Mouse (Mus musculus) MN1 (cell line): ENCODE results near the gene Dennd6a.
A peak's percentile ranks its signal among the peaks of the same experiment; 100 is the strongest.
"Not testable (repeated sequence)": the region's sequence is repeated elsewhere in the genome, so short reads cannot be mapped to it uniquely, and the experiment has no call there.

Experiments
- DNase-seq: peaks from one replicate; pipeline ENCODE4 v3.0.0-alpha.2; 2016; ENCODE audit warnings: low spot score

The Dennd6a gene

DNA sequence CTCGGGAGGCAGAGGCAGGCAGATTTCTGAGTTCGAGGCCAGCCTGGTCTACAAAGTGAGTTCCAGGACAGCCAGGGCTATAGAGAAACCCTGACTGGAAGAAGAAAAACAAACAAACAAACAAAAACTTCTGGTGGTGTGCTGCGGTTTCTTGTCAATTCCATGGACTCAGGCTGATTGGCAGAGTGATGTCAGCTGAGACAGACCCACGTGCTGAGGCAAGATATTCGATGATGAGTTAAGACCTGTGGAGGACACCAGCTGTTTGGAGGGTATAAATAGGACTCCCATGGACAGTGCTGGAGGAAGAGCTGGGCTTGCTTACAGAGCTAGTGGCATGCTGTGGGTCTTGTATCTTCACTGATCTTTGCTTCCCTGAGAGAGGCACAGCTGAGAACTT, at the start of gene Dennd6a:
Gene Dennd6a (plus strand): TSS at position 301 of the 400 bp plus-strand sequence.
- DNase-seq: not testable (repeated sequence)

- DNase-seq: no peak
Measured at GRCm38 (mm10) chr14:26525955-26526354, 47.7 kb upstream of the Dennd6a start.

DNA sequence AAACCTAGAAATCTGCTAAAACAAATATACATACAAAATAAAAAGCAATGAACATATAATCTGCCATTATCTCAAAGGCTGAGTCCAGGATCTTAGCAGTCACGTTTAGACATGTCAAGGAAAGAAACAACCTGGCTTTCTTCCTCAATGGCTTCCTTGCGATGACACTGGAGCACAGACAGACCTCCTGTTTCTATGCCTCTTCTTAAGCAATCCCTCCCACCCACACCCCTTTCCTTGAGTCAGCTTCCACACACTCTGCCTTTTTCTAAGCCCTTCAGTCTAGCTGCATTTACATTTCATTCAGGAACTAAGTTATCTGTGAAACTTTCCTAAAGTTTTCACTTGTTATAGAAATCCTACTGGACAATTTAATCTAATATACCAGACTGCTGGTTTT, 45.4 kb upstream of the Dennd6a start:
- DNase-seq: no peak

DNA sequence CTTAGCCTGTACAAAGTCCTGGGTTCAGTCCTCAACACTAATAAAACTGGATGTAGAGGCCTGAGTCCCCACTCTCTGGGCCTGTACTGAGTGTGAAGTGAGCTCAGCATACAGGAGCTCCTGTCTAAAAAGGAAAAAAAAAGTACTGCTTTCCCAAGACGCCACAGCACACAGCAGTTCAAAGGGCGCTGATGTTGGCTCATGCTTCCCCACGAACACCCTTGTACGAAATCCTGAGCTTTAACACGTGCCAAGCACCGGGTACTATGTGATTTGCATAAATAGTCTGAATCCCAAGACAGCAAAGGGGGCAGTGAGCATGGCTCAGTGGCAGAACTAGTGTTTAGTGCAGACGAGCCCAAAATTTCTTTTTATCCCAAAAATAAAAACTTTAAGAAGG, 43.3 kb upstream of the Dennd6a start:
- DNase-seq: no peak

GRCm38 (mm10) chr14:26531410-26532313, 42.0 kb upstream of the Dennd6a start:
- no peak for DNase-seq

- no peak for DNase-seq
Measured at GRCm38 (mm10) chr14:26532752-26533151, 40.9 kb upstream of the Dennd6a start.

- DNase-seq: no peak
Measured at GRCm38 (mm10) chr14:26533267-26533666, 40.4 kb upstream of the Dennd6a start.

GRCm38 (mm10) chr14:26533821-26534756, 39.6 kb upstream of the Dennd6a start:
- peak; percentile 69 for DNase-seq

GRCm38 (mm10) chr14:26534757-26535479, 38.7 kb upstream of the Dennd6a start, which contains the start of gene Slmap:
Gene Slmap (minus strand): TSS chr14:26534931.
- DNase-seq: peak; percentile 98

GRCm38 (mm10) chr14:26539241-26539640, 34.4 kb upstream of the Dennd6a start:
- DNase-seq: no peak

- no peak for DNase-seq
Measured at GRCm38 (mm10) chr14:26540577-26540976, 33.1 kb upstream of the Dennd6a start.

GRCm38 (mm10) chr14:26542136-26542535, 31.5 kb upstream of the Dennd6a start:
- DNase-seq: no peak

GRCm38 (mm10) chr14:26547516-26548488, 25.9 kb upstream of the Dennd6a start:
- no peak for DNase-seq

DNA sequence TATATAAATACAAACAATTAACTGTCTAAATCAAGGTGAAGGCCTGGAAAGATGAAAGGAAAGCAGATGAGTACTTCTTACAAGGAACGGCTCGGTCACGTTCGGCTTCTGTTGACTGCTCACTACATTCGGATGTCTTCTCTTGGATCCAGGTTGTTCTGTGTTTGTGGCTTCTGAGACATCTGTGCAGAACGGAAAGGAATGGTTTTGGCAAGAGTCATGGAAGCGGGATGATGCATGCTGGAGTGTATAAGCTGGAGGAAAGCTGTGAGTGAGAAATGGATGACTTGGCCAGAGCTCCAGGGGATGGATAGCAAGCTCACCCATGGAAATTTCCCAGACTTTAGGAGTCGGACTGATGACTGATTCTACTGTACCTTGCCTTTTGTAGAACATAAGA, 22.9 kb upstream of the Dennd6a start:
- no peak for DNase-seq

DNA sequence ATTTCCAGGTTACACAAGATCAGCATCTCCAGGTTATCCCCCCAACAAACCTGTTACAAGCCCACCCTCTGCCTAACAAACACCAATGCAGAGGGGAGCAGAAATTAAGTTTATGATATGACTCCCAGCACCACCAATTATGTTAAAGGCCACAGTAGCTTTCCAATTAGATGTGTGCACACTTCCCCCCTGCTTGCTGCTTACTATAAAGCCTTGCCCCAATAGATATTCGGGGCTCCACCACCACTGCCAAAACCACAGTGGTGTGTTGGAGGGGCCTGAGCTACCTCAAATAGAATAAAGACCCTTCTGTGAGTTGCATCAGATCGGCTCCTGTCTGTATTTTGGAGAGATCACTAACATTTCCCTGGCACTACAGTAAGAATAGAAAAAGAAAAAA, 21.2 kb upstream of the Dennd6a start:
- DNase-seq: no peak

GRCm38 (mm10) chr14:26552853-26553252, 20.8 kb upstream of the Dennd6a start:
- no peak for DNase-seq

DNA sequence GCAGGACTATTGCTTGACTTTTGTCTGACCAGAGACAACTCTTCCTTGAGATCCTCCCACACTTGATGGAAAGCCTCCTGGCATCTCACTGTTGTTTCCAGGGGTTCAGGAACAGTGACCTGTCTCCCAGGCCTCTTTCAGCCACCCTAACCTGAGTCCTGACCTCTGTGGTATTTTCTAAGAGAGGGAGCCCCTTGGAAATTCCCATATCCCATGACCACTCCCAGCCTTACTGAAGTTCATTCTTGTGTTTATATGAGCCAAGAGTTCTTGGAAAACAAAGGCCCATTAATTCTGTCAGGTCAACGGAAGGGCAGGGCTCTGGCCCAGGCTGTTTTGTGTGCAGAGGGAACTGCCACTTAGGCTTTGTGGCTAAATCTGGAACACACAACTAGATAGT, 16.1 kb upstream of the Dennd6a start:
- DNase-seq: no peak

- no peak for DNase-seq
Measured at GRCm38 (mm10) chr14:26558536-26558935, 15.1 kb upstream of the Dennd6a start.

DNA sequence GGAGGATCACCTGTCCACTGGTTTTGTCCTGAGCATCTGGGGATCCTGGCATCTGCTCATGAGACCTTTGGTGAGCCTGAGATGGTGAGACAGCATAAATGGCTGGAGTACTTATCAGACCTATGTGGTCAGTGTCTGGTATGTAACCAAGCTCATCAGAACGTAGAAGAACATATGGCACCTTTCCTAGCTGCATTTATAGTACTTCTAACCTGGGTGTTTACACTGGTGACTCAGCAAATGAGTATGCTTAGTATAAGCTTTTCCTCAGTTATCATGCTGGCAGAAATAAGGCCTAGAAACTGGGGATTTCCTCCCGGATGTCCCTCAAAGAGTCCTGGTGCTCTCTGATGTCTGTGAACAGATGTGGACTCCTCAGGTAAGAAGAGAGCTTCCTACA, 11.4 kb upstream of the Dennd6a start:
- no peak for DNase-seq

DNA sequence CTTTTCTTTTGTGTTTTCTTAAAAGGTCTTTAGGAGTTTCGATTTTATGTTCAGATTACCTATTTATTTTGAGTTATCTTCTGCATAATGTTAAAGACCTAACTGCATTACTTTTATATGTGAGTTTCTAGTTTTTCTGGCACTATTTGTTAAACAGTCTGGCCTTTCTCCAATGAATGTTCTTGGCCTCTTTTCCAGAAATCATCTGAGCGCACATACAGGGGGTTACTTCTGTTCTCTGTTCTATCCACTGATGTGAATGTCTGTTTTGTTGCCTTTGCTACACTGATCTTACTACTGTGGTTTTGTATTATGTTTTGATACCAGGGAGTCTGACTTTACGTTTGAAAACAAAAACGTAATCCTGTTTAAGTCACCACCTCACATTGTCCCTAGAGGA, 3.8 kb upstream of the Dennd6a start:
- DNase-seq: no peak
